ENCODE assay signal across 30 mouse cellular contexts in genomic region chr13:101931264-101931663, GRCm38 (mm10).
DNase-seq lines count a peak whose midpoint lies in the region; ATAC-seq and TF ChIP-seq lines count a peak whose summit lies in the region.
"Had no signal": no experiment of that assay in that cellular context is flagged by ENCODE, and none has a peak within 500 bp of the region (broad histone marks: within the 10 kb centered on the region; RNA-seq: fewer than 3 reads in every experiment).

No protein-coding gene starts in this region.

- no peak for ATAC-seq in liver, embryonic 11.5 days (replicated peaks; ENCODE audit: low FRiP score)
- peak; percentile 85 for ATAC-seq in intestine, postnatal 0 days
- no peak for ATAC-seq in erythroblast, adult 5-6 weeks (replicated peaks; ENCODE audit: low FRiP score, poor library complexity, severe bottlenecking)
- ATAC-seq: forebrain, embryonic 13.5 days; forebrain, embryonic 16.5 days; hindbrain, postnatal 0 days; Patski had no signal

- no peak overlapping the region for H3K4me2 ChIP-seq in liver, embryonic 11.5 days
- no peak overlapping the region for H3K4me2 ChIP-seq in intestine, postnatal 0 days (replicated peaks; ENCODE audit: low read depth)
- H3K4me2 ChIP-seq: embryonic facial prominence, embryonic 13.5 days; forebrain, embryonic 13.5 days; heart, embryonic 12.5 days; heart, embryonic 15.5 days; hindbrain, embryonic 14.5 days had no signal

- H3K9me3 ChIP-seq in liver, embryonic 11.5 days (ENCODE audit: control insufficient read depth, low read length): no peaks in the 10 kb centered on the region
- no peaks in the 10 kb centered on the region for H3K9me3 ChIP-seq in intestine, postnatal 0 days (ENCODE audit: control insufficient read depth)
- H3K9me3 ChIP-seq: embryonic facial prominence, embryonic 10.5 days; embryonic facial prominence, embryonic 13.5 days; forebrain, embryonic 10.5 days; forebrain, embryonic 13.5 days; G1E; heart, embryonic 12.5 days; heart, embryonic 15.5 days had no signal

- no peak for TF ChIP-seq POLR2A in liver, adult 2 months (IDR thresholded peaks at IDR 0.05; ENCODE audit: extremely low read depth, insufficient read depth, low read length)

- no peak overlapping the region for H3K4me3 ChIP-seq in liver, adult 2 months (ENCODE audit: insufficient read depth, low read depth, low read length)
- H3K4me3 ChIP-seq in liver, embryonic 11.5 days (ENCODE audit: low read depth, low read length): no peak overlapping the region
- no peak overlapping the region for H3K4me3 ChIP-seq in intestine, postnatal 0 days (ENCODE audit: low read depth, low read length)
- H3K4me3 ChIP-seq: embryonic facial prominence, embryonic 10.5 days; embryonic facial prominence, embryonic 13.5 days; forebrain, embryonic 10.5 days; forebrain, embryonic 13.5 days; gastrocnemius, adult 2 months; heart, embryonic 12.5 days; heart, embryonic 15.5 days had no signal

- H3K9ac ChIP-seq in liver, adult 2 months (ENCODE audit: low read depth, low read length): no peak overlapping the region
- no peak overlapping the region for H3K9ac ChIP-seq in liver, embryonic 11.5 days (ENCODE audit: low read depth, low read length)
- no peak overlapping the region for H3K9ac ChIP-seq in intestine, postnatal 0 days (ENCODE audit: low read depth, low read length)
- H3K9ac ChIP-seq: embryonic facial prominence, embryonic 13.5 days; forebrain, embryonic 13.5 days; heart, embryonic 12.5 days; heart, embryonic 15.5 days; hindbrain, embryonic 14.5 days had no signal

- H3K27me3 ChIP-seq in liver, adult 2 months (ENCODE audit: control insufficient read depth, insufficient read depth, low read length): no peaks in the 10 kb centered on the region
- H3K27me3 ChIP-seq in liver, embryonic 11.5 days (replicated peaks; ENCODE audit: control insufficient read depth, insufficient read depth, low read length): no peaks in the 10 kb centered on the region
- no peaks in the 10 kb centered on the region for H3K27me3 ChIP-seq in intestine, postnatal 0 days (replicated peaks; ENCODE audit: control insufficient read depth, insufficient read depth, low read length)
- H3K27me3 ChIP-seq: CH12.LX; embryonic facial prominence, embryonic 13.5 days; forebrain, embryonic 13.5 days; heart, embryonic 12.5 days; heart, embryonic 15.5 days; Patski had no signal

- intact Hi-C loops in heart, postnatal 10 days (cut with DNase I): no loop called here
- intact Hi-C loops in left cerebral cortex, postnatal 4 days (cut with DNase I): no loop called here

- H3K4me1 ChIP-seq in liver, adult 2 months (ENCODE audit: control insufficient read depth, insufficient read depth, low read length): peaks cover 11% of the 10 kb centered on the region
- no peaks in the 10 kb centered on the region for H3K4me1 ChIP-seq in liver, embryonic 11.5 days (replicated peaks; ENCODE audit: control insufficient read depth, insufficient read depth, low read length)
- 0 out of 2 replicates have a peak, but pooled peaks cover 5% of the 10 kb centered on the region for H3K4me1 ChIP-seq in intestine, postnatal 0 days (replicated peaks; ENCODE audit: control insufficient read depth, insufficient read depth, low read length)
- H3K4me1 ChIP-seq: embryonic facial prominence, embryonic 13.5 days; forebrain, embryonic 13.5 days; heart, embryonic 12.5 days had no signal

- TF ChIP-seq CTCF in liver, adult 2 months (IDR thresholded peaks at IDR 0.05; ENCODE audit: low read depth, low read length): no peak
- no peak for TF ChIP-seq CTCF in intestine, postnatal 0 days (IDR thresholded peaks at IDR 0.05; ENCODE audit: low read depth)

- H3K36me3 ChIP-seq in liver, adult 2 months (ENCODE audit: control insufficient read depth, insufficient read depth, low read length): no peaks in the 10 kb centered on the region
- no peaks in the 10 kb centered on the region for H3K36me3 ChIP-seq in liver, embryonic 11.5 days (ENCODE audit: control insufficient read depth, insufficient read depth, low read length)
- H3K36me3 ChIP-seq in intestine, postnatal 0 days (ENCODE audit: control insufficient read depth, insufficient read depth): no peaks in the 10 kb centered on the region
- H3K36me3 ChIP-seq: embryonic facial prominence, embryonic 10.5 days; embryonic facial prominence, embryonic 13.5 days; forebrain, embryonic 10.5 days; G1E; heart, embryonic 12.5 days; heart, embryonic 15.5 days had no signal

- H3K79me2 ChIP-seq in liver, adult 2 months (ENCODE audit: control insufficient read depth, insufficient read depth, low read length): no peaks in the 10 kb centered on the region

- H3K27ac ChIP-seq in liver, adult 2 months (replicated peaks; ENCODE audit: insufficient read depth, low read depth, low read length): peak overlapping the region; percentile 47; the same call in 1 of the 2 replicates
- H3K27ac ChIP-seq in liver, embryonic 11.5 days (ENCODE audit: low read depth, low read length): no peak overlapping the region
- no peak overlapping the region for H3K27ac ChIP-seq in intestine, postnatal 0 days (ENCODE audit: low read depth, low read length)
- H3K27ac ChIP-seq: embryonic facial prominence, embryonic 10.5 days; embryonic facial prominence, embryonic 13.5 days; forebrain, embryonic 10.5 days; forebrain, embryonic 13.5 days; gastrocnemius, adult 2 months; heart, embryonic 15.5 days; hindbrain, embryonic 14.5 days; hindbrain, postnatal 0 days had no signal

- DNase-seq in heart, adult 11 months: peak; percentile 51
- no peak for DNase-seq in heart, postnatal 10 days
- DNase-seq in liver, adult 2 months (ENCODE audit: extremely low read depth, low read depth, low spot score): peak; percentile 91
- DNase-seq in liver, embryonic 11.5 days (ENCODE audit: low spot score): no peak
- DNase-seq in left cerebral cortex, postnatal 4 days: no peak
- DNase-seq: adrenal gland, postnatal 10 days; B cell, adult 2 months; cerebellum, adult 18-20 months; cerebellum, adult 9-10 months; cerebellum, postnatal 25 days; embryo, embryonic 11 days; gastrocnemius, adult 2 months; gastrocnemius, postnatal 14 days; heart, adult 18-20 months; heart, postnatal 14 days; heart, postnatal 4 days had no signal

- WGBS in liver, adult 2 months: 36% methylated on average over 4 of the region's 4 CpGs
- 82% methylated on average over 4 of the region's 4 CpGs for WGBS in liver, embryonic 11.5 days
- 55% methylated on average over 4 of the region's 4 CpGs for WGBS in intestine, postnatal 0 days

Comparison
In these comparisons a context has a peak if more than half of its experiments do, and no peak if none do; other contexts are left out.
1. DNase-seq: peak in heart, adult 11 months (single experiment) and liver, adult 2 months (single experiment); none in heart, postnatal 10 days (0 of 2), liver, embryonic 11.5 days (single experiment) and left cerebral cortex, postnatal 4 days (single experiment).